Mouse (Mus musculus): ENCODE results near the gene Nfkbie. TPM values are rescaled to one million over a fixed set of nuclear protein-coding genes. Genes with fewer than 3 reads are reported as not detected.
A peak's percentile ranks its signal among the peaks of the same experiment; 100 is the strongest.

Nfkbie gene
- polyA plus RNA-seq, 1 experiment from 2014 or later: 1.2 TPM

DNA sequence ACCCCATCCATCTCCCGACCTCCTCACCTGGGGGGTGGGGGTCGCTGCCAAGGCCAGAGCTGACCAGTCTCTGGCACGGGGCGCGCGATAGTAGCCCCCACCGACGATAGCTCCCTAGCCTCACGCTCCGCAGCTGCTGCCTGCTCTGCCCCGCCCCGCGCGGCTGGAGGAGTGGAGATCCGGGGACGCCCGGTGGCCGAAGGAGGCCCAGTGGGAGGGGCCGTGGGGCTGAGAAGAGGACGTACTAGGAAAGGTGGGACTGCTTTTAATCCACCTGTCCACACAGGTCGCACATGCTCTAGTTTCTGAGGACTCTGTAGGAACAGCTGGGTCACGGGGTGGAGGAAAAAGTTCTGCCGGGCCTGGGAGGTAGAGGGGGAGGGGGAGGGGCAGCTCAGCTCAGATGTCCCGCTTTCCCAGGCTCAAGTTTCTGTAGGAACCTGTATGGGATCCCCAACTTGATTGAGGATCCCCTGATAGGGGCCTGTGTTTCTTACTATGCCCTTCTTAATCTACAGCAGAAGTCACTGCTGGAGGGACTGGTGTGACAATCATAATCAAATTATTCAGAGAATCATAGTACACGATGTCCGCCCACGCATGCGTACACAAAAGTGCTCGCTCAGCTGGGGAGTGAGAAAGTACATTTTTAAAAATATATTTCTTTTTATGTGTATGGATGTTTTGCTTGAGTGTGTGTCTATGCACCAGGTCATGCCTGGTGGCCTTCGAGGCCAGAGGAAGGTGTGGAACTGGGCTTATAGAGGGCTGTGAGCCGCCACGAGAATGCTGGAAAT, 44.1 kb downstream of the Nfkbie start, which contains the start of gene Slc29a1:
Gene Slc29a1 (minus strand): TSS at position 161 of the 797 bp plus-strand sequence.
- H3K4me1 ChIP-seq (replicated peaks): peaks cover 79% of the 10 kb centered on the region
- no peaks in the 10 kb centered on the region for H3K36me3 ChIP-seq (replicated peaks)
- peak within 1 kb of the TSS; percentile 74 for H3K4me2 ChIP-seq
- ATAC-seq (ENCODE audit: insufficient read depth): no peak
- H3K27ac ChIP-seq (replicated peaks): peak within 1 kb of the TSS; percentile 42
- peak within 1 kb of the TSS; percentile 41 for H3K9ac ChIP-seq
- peak within 1 kb of the TSS; percentile 45 for H3K4me3 ChIP-seq (replicated peaks)
- peaks cover 9% of the 10 kb centered on the region; the same call in 1 of the 2 replicates for H3K27me3 ChIP-seq
- H3K9me3 ChIP-seq (replicated peaks): no peaks in the 10 kb centered on the region
- 20% methylated on average over 32 of the region's 32 CpGs for WGBS (ENCODE audit: insufficient replicate concordance)

DNA sequence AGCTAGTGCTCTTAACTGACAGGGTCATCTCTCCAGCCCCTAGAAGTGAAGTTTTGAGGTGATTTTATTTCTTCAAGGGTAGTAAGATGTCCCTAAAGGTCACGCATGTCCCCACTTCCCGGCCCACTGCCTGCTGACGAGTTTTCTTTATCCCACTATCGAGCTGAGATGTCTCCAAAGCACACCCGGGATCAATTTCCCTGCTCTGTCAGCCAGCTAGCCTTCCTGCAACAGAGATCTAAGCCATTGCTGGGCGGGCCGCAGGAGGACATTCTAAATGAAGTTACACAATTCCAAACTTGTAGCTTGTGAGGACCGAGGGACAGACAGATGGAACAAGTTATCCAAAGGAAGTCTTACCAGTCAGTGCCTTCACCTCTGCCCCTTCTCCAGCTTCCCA, 44.8 kb downstream of the Nfkbie start:
- Histone ChIP-seq H3K4me1 (replicated peaks) (peaks cover 72% of the 10 kb centered on the region), H3K9me3 (replicated peaks) (no peaks in the 10 kb centered on the region), H3K27ac (replicated peaks) (no peak overlapping the region), H3K9ac (no peak overlapping the region), H3K27me3 (peaks cover 9% of the 10 kb centered on the region; the same call in 1 of the 2 replicates), H3K4me2 (no peak overlapping the region), H3K4me3 (replicated peaks) (no peak overlapping the region), H3K36me3 (replicated peaks) (no peaks in the 10 kb centered on the region)
- 72% methylated on average over 8 of the region's 8 CpGs for WGBS (ENCODE audit: insufficient replicate concordance)
- ATAC-seq (ENCODE audit: insufficient read depth): no peak

DNA sequence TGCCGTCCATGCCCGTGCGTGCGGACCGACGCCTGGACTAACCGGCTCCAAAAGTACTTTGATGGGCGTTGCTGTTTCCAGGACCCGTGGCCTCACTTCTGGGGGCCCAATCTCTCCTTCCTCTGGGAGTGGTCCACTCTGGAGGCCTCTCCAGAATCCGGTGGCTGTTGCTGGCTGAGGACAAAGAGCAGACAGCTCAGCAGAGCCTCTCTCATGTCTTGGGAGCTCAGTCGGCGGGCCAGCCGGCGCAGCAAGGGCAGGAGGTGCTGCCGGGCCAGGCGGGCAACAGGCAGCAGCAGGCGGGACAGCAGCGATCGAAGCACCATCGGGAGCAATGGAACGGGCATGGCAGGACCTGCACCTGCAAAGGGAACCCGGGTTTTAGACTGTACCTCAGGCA, 45.8 kb downstream of the Nfkbie start:
- no peak overlapping the region for H3K9ac ChIP-seq
- H3K27ac ChIP-seq (replicated peaks): no peak overlapping the region; the same call in 1 of the 2 replicates
- no peak for ATAC-seq (ENCODE audit: insufficient read depth)
- WGBS (ENCODE audit: insufficient replicate concordance): 41% methylated on average over 22 of the region's 22 CpGs
- H3K27me3 ChIP-seq: peaks cover 9% of the 10 kb centered on the region; the same call in 1 of the 2 replicates
- peak overlapping the region; percentile 12; the same call in 1 of the 2 replicates for H3K4me3 ChIP-seq (replicated peaks)
- peak overlapping the region; percentile 50 for H3K4me2 ChIP-seq
- H3K9me3 ChIP-seq (replicated peaks): no peaks in the 10 kb centered on the region
- H3K4me1 ChIP-seq (replicated peaks): peaks cover 62% of the 10 kb centered on the region
- no peaks in the 10 kb centered on the region for H3K36me3 ChIP-seq (replicated peaks)

DNA sequence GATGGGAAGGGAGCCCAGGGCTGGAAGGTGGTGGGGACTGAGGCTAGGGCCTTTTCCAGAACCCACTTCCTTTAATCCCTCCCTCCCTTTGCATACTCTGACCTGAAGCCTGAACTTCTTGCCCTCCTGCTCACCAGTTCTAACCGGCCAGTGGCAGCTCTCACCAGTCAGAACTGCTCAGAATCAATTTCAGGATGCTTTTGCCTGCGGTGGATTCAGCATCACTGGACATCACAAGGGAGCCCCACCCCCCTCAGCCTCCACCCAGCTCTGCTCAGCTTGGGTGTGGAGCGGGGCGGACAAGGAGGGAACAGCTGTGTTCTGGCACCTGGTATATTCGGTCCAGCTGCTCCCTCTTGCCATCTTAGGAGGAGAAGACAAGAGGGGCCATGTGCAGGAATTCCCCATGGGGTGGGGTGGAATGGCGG, 46.4 kb downstream of the Nfkbie start, which contains the start of gene Mymx:
Gene Mymx (minus strand): TSS at position 226 of the 428 bp plus-strand sequence.
- Histone ChIP-seq H3K4me2 (peak within 1 kb of the TSS; percentile 50), H3K36me3 (replicated peaks) (no peaks in the 10 kb centered on the region), H3K27me3 (peaks cover 9% of the 10 kb centered on the region; the same call in 1 of the 2 replicates), H3K4me1 (replicated peaks) (peaks cover 56% of the 10 kb centered on the region), H3K9ac (no peak within 1 kb of the TSS), H3K4me3 (replicated peaks) (peak within 1 kb of the TSS; percentile 12; the same call in 1 of the 2 replicates), H3K27ac (replicated peaks) (peak within 1 kb of the TSS; percentile 0; the same call in 1 of the 2 replicates), H3K9me3 (replicated peaks) (no peaks in the 10 kb centered on the region)
- no peak for ATAC-seq (ENCODE audit: insufficient read depth)
- 60% methylated on average over 6 of the region's 6 CpGs for WGBS (ENCODE audit: insufficient replicate concordance)

- peaks cover 48% of the 10 kb centered on the region for H3K4me1 ChIP-seq (replicated peaks)
- 67% methylated on average over 3 of the region's 3 CpGs for WGBS (ENCODE audit: insufficient replicate concordance)
- no peak overlapping the region for H3K9ac ChIP-seq
Measured at GRCm38 (mm10) chr17:45602984-45603383, 47.5 kb downstream of the Nfkbie start.

DNA sequence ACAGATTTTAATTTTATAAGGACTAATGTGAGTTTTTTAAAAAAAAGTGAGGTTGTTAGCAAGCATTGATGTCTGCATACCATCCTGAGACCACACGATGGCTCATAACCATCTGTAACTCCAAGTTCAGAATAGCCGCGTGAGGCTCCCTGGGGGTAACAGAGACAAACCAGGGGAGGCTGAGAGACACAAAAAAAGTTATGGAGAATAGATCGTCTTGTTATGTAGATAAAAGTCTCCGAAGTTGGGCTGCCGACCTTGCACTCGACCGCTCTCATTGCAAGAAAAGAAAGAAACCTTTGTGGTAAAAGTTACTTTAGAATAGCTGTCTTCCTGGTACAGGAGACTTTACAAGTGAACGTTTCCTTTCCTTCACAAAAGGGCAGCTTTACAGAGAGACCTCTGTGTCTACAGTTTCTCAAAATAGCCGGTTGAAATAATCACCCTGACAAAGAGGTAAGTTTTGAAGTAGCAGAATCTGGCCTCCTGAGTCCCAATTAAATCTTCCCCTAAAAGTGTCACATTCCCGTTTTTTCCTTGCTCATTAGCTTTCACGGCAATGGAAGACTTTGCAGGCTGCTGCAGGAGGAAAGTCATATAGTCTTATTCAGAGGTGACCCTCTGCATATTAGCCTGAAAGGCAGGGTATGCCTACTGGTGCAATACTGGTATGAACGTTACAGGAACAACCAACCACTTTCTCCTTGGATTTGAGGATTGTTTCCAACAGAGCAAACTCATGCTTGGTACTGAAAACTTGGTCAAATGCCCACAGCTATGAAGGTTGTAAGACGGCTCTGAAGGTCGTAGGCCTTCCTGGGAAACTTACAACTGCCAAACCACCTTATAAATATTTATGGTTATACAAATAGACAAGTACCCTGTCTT, 51.7 kb downstream of the Nfkbie start:
- H3K9me3 ChIP-seq (replicated peaks): no peaks in the 10 kb centered on the region
- peaks cover 26% of the 10 kb centered on the region for H3K4me1 ChIP-seq (replicated peaks)
- no peak overlapping the region for H3K4me3 ChIP-seq (replicated peaks)
- H3K27me3 ChIP-seq: no peaks in the 10 kb centered on the region
- H3K36me3 ChIP-seq (replicated peaks): no peaks in the 10 kb centered on the region
- no peak for ATAC-seq (ENCODE audit: insufficient read depth)
- no peak overlapping the region for H3K9ac ChIP-seq
- H3K4me2 ChIP-seq: no peak overlapping the region
- WGBS (ENCODE audit: insufficient replicate concordance): 72% methylated on average over 15 of the region's 15 CpGs
- no peak overlapping the region for H3K27ac ChIP-seq (replicated peaks)

More at GRCm38 (mm10) chr17:45602984-45603383, 47.5 kb downstream of the Nfkbie start:
- Histone ChIP-seq H3K36me3 (replicated peaks) (no peaks in the 10 kb centered on the region), H3K27me3 (peaks cover 9% of the 10 kb centered on the region; the same call in 1 of the 2 replicates), H3K9me3 (replicated peaks) (no peaks in the 10 kb centered on the region), H3K4me3 (replicated peaks) (no peak overlapping the region), H3K4me2 (no peak overlapping the region), H3K27ac (replicated peaks) (no peak overlapping the region)
- ATAC-seq (ENCODE audit: insufficient read depth): no peak

GRCm38 (mm10) chr17:45608396-45608795, 52.9 kb downstream of the Nfkbie start:
- ATAC-seq (ENCODE audit: insufficient read depth): peak; percentile 32
- Histone ChIP-seq H3K4me1 (replicated peaks) (peaks cover 32% of the 10 kb centered on the region), H3K4me2 (no peak overlapping the region), H3K9me3 (replicated peaks) (no peaks in the 10 kb centered on the region), H3K9ac (no peak overlapping the region), H3K27ac (replicated peaks) (no peak overlapping the region), H3K36me3 (replicated peaks) (no peaks in the 10 kb centered on the region), H3K27me3 (no peaks in the 10 kb centered on the region), H3K4me3 (replicated peaks) (no peak overlapping the region)
- 70% methylated on average over 4 of the region's 4 CpGs for WGBS (ENCODE audit: insufficient replicate concordance)

- Histone ChIP-seq H3K27ac (replicated peaks) (peak overlapping the region; percentile 68), H3K4me3 (replicated peaks) (peak overlapping the region; percentile 23; the same call in 1 of the 2 replicates), H3K9ac (no peak overlapping the region), H3K4me2 (peak overlapping the region; percentile 62), H3K9me3 (replicated peaks) (no peaks in the 10 kb centered on the region), H3K36me3 (replicated peaks) (no peaks in the 10 kb centered on the region), H3K4me1 (replicated peaks) (peaks cover 28% of the 10 kb centered on the region), H3K27me3 (no peaks in the 10 kb centered on the region)
- 26% methylated on average over 5 of the region's 5 CpGs for WGBS (ENCODE audit: insufficient replicate concordance)
- ATAC-seq (ENCODE audit: insufficient read depth): peak; percentile 79
Measured at GRCm38 (mm10) chr17:45610144-45610866, 54.8 kb downstream of the Nfkbie start.

DNA sequence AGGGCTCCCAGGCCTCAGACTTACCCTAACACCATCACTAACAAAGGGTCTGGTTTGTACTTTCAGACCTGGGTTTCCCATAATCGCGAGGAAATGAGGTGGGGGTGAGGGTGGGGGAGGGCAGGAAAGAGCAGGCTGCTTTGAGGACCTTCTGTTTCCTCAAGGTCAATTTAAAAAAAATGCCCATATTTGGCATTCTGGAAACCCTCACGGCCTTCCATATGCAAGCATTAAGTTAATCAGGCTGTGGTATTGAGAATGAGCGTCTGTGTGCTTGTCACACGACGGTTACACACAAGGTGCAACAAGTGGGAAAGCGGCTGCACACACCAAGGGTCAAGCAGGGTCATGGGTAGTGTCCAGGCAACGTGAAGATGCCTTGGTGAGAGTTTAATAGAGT, 56.5 kb downstream of the Nfkbie start:
- ATAC-seq (ENCODE audit: insufficient read depth): no peak
- Histone ChIP-seq H3K4me3 (replicated peaks) (no peak overlapping the region), H3K27me3 (no peaks in the 10 kb centered on the region), H3K9me3 (replicated peaks) (no peaks in the 10 kb centered on the region), H3K9ac (no peak overlapping the region), H3K27ac (replicated peaks) (no peak overlapping the region), H3K4me1 (replicated peaks) (peaks cover 28% of the 10 kb centered on the region), H3K36me3 (replicated peaks) (no peaks in the 10 kb centered on the region), H3K4me2 (no peak overlapping the region)
- WGBS (ENCODE audit: insufficient replicate concordance): 59% methylated on average over 8 of the region's 8 CpGs

All from liver, embryonic 15.5 days (tissue).